Mouse (Mus musculus): Measurements from ENCODE around the gene Kat7. TPM values are rescaled to one million over a fixed set of nuclear protein-coding genes. Genes with fewer than 3 reads are reported as not detected.
A peak's percentile ranks its signal among the peaks of the same experiment; 100 is the strongest.

Gene Kat7
- total and polyA plus RNA-seq, 2 experiments = 12.2 to 13.1 TPM

DNA sequence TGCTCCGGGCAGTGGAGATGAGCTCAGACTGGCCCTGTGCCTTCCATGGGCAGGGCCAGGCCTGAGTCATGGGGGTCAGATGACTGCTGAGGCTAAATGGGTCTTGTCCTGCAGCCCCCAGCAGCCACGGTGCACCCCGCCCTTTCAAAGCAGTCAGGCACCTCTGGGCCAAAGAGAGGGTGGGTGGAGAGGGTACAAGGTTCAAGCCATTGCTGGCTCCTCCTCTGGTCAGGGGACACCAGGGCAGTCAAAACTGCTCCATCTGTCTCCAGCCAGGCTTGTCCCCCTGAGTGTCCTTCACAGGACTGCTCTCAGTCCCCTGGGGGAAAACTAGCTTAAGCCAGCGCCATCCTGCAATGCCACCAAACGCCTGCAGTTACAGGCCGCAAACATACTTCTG lies 57.9 kb downstream of the Kat7 start:
- TF ChIP-seq CTCF (IDR thresholded peaks at IDR 0.05; ENCODE audit: low read depth, low read length) = no peak
- no peak for TF ChIP-seq POLR2A (IDR thresholded peaks at IDR 0.05; ENCODE audit: extremely low read depth, insufficient read depth, low read length)
- peak; percentile 60 for DNase-seq (ENCODE audit: extremely low read depth, low read depth, low spot score)

GRCm38 (mm10) chr11:95251295-95251694 lies 58.8 kb downstream of the Kat7 start:
- no peak for TF ChIP-seq POLR2A (IDR thresholded peaks at IDR 0.05; ENCODE audit: extremely low read depth, insufficient read depth, low read length)
- TF ChIP-seq CTCF (IDR thresholded peaks at IDR 0.05; ENCODE audit: low read depth, low read length) = peak; percentile 91
- peak; percentile 22 for DNase-seq (ENCODE audit: extremely low read depth, low read depth, low spot score)
- H3K79me2 ChIP-seq (ENCODE audit: control insufficient read depth, insufficient read depth, low read length) = no peaks in the 10 kb centered on the region
- no peak overlapping the region for H3K27ac ChIP-seq (replicated peaks; ENCODE audit: insufficient read depth, low read depth, low read length)
- H3K27me3 ChIP-seq (ENCODE audit: control insufficient read depth, insufficient read depth, low read length) = no peaks in the 10 kb centered on the region
- 3% methylated on average over 11 of the region's 11 CpGs for WGBS
- H3K4me1 ChIP-seq (ENCODE audit: control insufficient read depth, insufficient read depth, low read length) = no peaks in the 10 kb centered on the region; the same call in 1 of the 2 replicates
- no peak overlapping the region for H3K4me3 ChIP-seq (ENCODE audit: insufficient read depth, low read depth, low read length)
- no peak overlapping the region for H3K9ac ChIP-seq (ENCODE audit: low read depth, low read length)
- H3K36me3 ChIP-seq (ENCODE audit: control insufficient read depth, insufficient read depth, low read length) = no peaks in the 10 kb centered on the region

More for the DNA sequence above, 57.9 kb downstream of the Kat7 start:
- Histone ChIP-seq H3K36me3 (ENCODE audit: control insufficient read depth, insufficient read depth, low read length) (no peaks in the 10 kb centered on the region), H3K4me1 (ENCODE audit: control insufficient read depth, insufficient read depth, low read length) (no peaks in the 10 kb centered on the region; the same call in 1 of the 2 replicates), H3K27me3 (ENCODE audit: control insufficient read depth, insufficient read depth, low read length) (no peaks in the 10 kb centered on the region), H3K79me2 (ENCODE audit: control insufficient read depth, insufficient read depth, low read length) (no peaks in the 10 kb centered on the region), H3K27ac (replicated peaks; ENCODE audit: insufficient read depth, low read depth, low read length) (no peak overlapping the region), H3K9ac (ENCODE audit: low read depth, low read length) (no peak overlapping the region; the same call in 1 of the 2 replicates), H3K4me3 (ENCODE audit: insufficient read depth, low read depth, low read length) (no peak overlapping the region)
- WGBS = 40% methylated on average over 6 of the region's 6 CpGs

DNA sequence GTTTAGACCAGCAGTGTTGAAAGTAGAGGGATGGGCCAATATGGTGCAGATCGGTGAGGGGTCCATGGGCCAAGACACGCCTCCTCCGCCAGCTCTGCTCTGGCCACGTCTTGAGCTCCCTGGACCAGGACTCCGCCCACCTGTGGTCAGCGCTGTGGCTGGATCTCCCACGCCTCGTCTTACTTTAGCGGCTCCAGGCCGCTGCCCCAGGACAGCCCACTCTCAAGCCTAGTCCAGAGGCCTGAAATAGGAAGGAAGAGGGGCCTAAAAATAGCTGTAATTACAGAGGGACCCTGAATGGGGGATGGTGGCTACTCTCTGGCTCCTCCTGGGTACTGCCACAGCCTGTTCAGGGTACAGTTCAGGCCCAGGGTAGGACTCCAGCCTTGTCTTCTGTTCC lies 59.9 kb downstream of the Kat7 start:
- no peak for DNase-seq (ENCODE audit: extremely low read depth, low read depth, low spot score)
- H3K79me2 ChIP-seq (ENCODE audit: control insufficient read depth, insufficient read depth, low read length) = no peaks in the 10 kb centered on the region
- no peak overlapping the region for H3K27ac ChIP-seq (replicated peaks; ENCODE audit: insufficient read depth, low read depth, low read length)
- no peak overlapping the region for H3K9ac ChIP-seq (ENCODE audit: low read depth, low read length)
- TF ChIP-seq CTCF (IDR thresholded peaks at IDR 0.05; ENCODE audit: low read depth, low read length) = no peak
- no peak for TF ChIP-seq POLR2A (IDR thresholded peaks at IDR 0.05; ENCODE audit: extremely low read depth, insufficient read depth, low read length)
- no peaks in the 10 kb centered on the region for H3K36me3 ChIP-seq (ENCODE audit: control insufficient read depth, insufficient read depth, low read length)
- WGBS = 69% methylated on average over 10 of the region's 10 CpGs
- no peaks in the 10 kb centered on the region for H3K27me3 ChIP-seq (ENCODE audit: control insufficient read depth, insufficient read depth, low read length)
- H3K4me3 ChIP-seq (ENCODE audit: insufficient read depth, low read depth, low read length) = no peak overlapping the region
- no peaks in the 10 kb centered on the region; the same call in 1 of the 2 replicates for H3K4me1 ChIP-seq (ENCODE audit: control insufficient read depth, insufficient read depth, low read length)

DNA sequence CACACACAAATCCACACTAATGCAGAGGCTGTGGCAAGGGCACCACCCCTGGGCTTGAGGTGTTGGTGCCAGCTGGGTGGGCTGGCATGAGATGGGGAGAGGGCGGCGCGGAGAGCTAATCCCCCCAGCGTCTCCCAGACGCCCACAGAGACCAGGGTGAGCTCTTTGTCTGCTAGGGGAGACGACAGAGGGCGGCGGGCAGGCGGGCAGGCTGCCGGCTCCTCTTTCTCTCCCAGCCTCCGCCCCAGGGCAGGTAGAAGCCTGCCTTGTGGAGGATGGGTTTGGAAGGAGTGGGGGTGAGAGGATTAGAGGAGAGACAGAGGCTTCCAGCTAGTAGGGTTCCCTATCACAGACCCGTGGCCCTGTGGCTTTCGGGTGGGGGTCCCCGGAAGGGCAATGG lies 63.0 kb downstream of the Kat7 start:
- Histone ChIP-seq H3K79me2 (ENCODE audit: control insufficient read depth, insufficient read depth, low read length) (no peaks in the 10 kb centered on the region), H3K36me3 (ENCODE audit: control insufficient read depth, insufficient read depth, low read length) (no peaks in the 10 kb centered on the region), H3K4me1 (ENCODE audit: control insufficient read depth, insufficient read depth, low read length) (no peaks in the 10 kb centered on the region), H3K9ac (ENCODE audit: low read depth, low read length) (no peak overlapping the region), H3K4me3 (ENCODE audit: insufficient read depth, low read depth, low read length) (no peak overlapping the region), H3K27ac (replicated peaks; ENCODE audit: insufficient read depth, low read depth, low read length) (no peak overlapping the region), H3K27me3 (ENCODE audit: control insufficient read depth, insufficient read depth, low read length) (no peaks in the 10 kb centered on the region)
- 76% methylated on average over 14 of the region's 14 CpGs for WGBS
- TF ChIP-seq POLR2A (IDR thresholded peaks at IDR 0.05; ENCODE audit: extremely low read depth, insufficient read depth, low read length) (no peak), CTCF (IDR thresholded peaks at IDR 0.05; ENCODE audit: low read depth, low read length) (no peak)
- no peak for DNase-seq (ENCODE audit: extremely low read depth, low read depth, low spot score)

- Histone ChIP-seq H3K36me3 (ENCODE audit: control insufficient read depth, insufficient read depth, low read length) (no peaks in the 10 kb centered on the region), H3K4me1 (ENCODE audit: control insufficient read depth, insufficient read depth, low read length) (no peaks in the 10 kb centered on the region), H3K9ac (ENCODE audit: low read depth, low read length) (no peak overlapping the region), H3K79me2 (ENCODE audit: control insufficient read depth, insufficient read depth, low read length) (no peaks in the 10 kb centered on the region), H3K4me3 (ENCODE audit: insufficient read depth, low read depth, low read length) (no peak overlapping the region), H3K27ac (replicated peaks; ENCODE audit: insufficient read depth, low read depth, low read length) (no peak overlapping the region), H3K27me3 (ENCODE audit: control insufficient read depth, insufficient read depth, low read length) (no peaks in the 10 kb centered on the region)
- 82% methylated on average over 7 of the region's 7 CpGs for WGBS
- TF ChIP-seq POLR2A (IDR thresholded peaks at IDR 0.05; ENCODE audit: extremely low read depth, insufficient read depth, low read length) = no peak
- no peak for TF ChIP-seq CTCF (IDR thresholded peaks at IDR 0.05; ENCODE audit: low read depth, low read length)
- no peak for DNase-seq (ENCODE audit: extremely low read depth, low read depth, low spot score)
Observed at GRCm38 (mm10) chr11:95245456-95245855, 64.6 kb downstream of the Kat7 start.

DNA sequence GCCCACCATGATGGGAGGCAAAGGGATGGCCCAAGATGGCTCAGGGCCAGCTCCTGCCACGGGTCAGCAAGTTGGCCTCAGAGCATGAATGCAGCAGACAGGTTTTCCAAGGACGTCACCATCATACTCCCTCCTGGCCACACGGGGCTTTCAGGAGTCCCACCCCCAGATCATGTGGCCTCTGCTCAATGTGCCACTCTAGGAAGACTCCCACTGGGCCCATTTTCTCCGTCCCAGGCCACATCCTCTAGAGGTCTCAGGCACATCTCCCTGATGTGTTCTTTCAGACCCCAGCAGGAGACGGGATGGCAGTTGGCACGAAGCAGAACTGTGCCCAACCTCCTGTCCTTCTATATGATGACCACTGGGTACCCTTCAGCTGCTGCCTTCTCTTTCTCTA lies 67.4 kb downstream of the Kat7 start:
- Histone ChIP-seq H3K79me2 (ENCODE audit: control insufficient read depth, insufficient read depth, low read length) (no peaks in the 10 kb centered on the region), H3K4me3 (ENCODE audit: insufficient read depth, low read depth, low read length) (no peak overlapping the region)
- WGBS = 65% methylated on average over 6 of the region's 6 CpGs

More for the DNA sequence above, 67.4 kb downstream of the Kat7 start:
- no peak for TF ChIP-seq POLR2A (IDR thresholded peaks at IDR 0.05; ENCODE audit: extremely low read depth, insufficient read depth, low read length)
- TF ChIP-seq CTCF (IDR thresholded peaks at IDR 0.05; ENCODE audit: low read depth, low read length) = no peak
- Histone ChIP-seq H3K36me3 (ENCODE audit: control insufficient read depth, insufficient read depth, low read length) (no peaks in the 10 kb centered on the region), H3K4me1 (ENCODE audit: control insufficient read depth, insufficient read depth, low read length) (no peaks in the 10 kb centered on the region), H3K9ac (ENCODE audit: low read depth, low read length) (no peak overlapping the region), H3K27me3 (ENCODE audit: control insufficient read depth, insufficient read depth, low read length) (no peaks in the 10 kb centered on the region), H3K27ac (replicated peaks; ENCODE audit: insufficient read depth, low read depth, low read length) (no peak overlapping the region)
- DNase-seq (ENCODE audit: extremely low read depth, low read depth, low spot score) = no peak
